Mouse (Mus musculus) c-Kit-positive CD71-positive TER-119-positive erythroid progenitor cells, embryonic 14.5 days (primary cell): ENCODE results near the gene Adtrp.

Experiments
- DNase-seq: peaks from one replicate; pipeline ENCODE4 v3.0.0-alpha.2; 2013; ENCODE audit warnings: low spot score

Adtrp gene

DNA sequence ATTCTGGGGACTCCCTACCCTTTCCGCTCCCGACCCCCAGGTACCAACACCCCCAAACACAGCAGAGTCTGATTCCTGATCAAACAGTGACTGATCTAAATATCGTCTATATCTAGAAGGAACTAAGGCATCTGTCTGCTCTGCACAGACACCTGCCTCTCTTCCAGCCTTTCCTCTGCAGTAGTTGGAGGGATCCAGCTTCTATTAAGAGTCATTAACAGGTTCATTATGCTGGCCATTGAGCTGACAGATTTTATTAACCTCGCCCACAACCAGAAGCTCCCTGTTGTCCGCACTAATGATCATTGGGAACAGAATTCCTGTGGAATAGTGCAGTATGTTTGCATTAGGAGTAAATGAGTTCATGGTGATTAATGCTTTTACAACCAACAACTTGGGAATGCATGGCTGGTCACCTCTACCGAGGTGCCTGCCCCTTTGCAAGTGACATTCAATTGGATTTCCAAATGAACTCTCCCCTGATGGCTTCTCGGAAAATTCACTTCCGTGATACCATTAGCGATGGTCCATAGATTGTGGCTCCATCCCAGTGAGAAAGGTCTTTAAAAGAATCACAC is 67.8 kb downstream of the Adtrp start:
- DNase-seq = no peak

DNA sequence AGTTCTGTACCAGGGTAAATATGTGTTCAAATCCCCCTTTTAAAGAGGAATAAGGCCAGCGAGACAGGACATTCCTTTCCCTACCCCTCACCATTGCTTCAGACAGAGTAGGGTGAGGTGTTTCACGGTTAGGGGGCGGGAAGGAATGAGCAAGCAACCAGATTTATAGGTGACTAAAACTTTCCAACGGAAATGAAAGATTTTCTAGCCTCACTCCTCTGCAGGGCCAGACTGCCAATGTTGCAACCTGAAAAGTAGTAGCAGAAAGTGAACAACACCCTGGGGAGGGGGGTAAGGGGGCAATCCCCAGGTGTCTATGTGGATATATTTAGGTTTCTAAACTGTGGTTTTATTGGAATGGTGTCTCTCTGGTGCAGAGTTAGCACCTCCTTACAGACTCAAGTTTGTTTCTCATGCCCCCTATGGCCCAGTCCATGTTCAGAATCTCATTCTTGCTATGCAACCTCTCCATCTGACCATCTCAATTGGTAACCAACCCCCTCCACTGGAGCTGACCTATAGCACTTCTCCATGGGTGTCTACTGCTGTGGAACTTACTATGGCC is 73.6 kb downstream of the Adtrp start:
- DNase-seq = no peak

GRCm38 (mm10) chr13:41771061-41771460 is 76.4 kb downstream of the Adtrp start:
- DNase-seq = no peak

- DNase-seq = no peak
Measured at GRCm38 (mm10) chr13:41767941-41768340, 79.5 kb downstream of the Adtrp start.

DNA sequence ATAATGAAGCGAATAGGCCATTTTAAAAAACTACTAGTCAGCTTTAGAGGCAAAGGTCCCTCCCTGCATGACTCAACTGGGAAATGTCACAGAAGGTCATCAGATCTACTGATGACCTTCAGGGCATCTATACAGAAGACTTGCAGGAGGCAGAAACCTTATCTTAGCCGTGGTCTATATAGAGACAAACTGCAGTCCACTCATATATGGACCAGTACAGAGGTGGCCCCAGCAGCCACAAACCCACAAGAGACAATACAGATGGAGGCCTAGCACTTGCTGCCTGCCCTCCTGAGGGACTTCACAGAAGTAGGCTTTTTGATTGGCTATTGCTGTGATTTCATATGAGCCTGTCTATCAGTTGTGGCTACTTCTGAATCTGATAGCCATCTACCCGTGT is 85.5 kb downstream of the Adtrp start:
- no peak for DNase-seq

GRCm38 (mm10) chr13:41760484-41760883 is 87.0 kb downstream of the Adtrp start:
- no peak for DNase-seq

DNA sequence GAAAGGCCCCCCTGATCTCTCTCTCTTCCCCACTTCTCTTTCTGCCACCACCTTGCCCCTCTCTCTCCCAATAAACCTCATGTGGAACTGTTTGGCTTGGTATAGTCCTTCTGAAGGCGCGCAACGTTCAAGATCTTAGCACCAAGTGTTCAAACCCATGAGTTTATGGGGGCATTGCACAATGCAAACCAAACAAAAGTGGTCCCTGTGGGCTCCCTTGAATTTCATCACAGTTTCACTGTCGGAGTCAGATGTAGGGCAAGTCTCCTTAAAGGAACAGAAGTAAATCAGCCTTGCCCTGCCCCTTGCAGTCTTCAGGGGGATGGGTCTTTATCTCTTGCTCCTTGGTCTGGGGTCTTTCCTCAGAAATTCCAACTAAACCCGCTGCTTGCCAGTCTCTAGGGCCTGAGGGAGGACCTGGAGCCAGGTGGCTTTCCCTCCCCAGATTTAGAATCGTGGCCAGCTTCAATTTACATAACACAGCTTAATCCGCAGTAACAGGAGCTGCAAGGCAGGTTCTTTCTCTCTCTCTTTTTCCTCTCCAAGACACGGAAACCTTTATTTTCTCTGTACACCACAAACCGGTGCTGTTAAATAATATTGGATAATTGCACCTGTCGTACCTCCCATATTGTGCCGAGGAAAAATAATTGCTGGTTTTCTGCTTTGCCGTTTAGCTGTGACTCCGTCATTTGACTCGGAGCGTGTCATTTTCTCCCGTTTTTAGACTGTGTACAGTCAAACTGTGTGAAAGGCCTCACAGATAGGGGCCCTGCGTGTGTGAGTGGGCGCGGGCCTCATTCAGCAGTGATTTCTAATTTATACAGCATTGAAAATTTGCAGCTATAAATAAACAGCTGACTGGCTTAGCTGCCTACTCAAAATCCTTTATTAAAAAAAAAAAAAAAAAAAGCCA is 88.7 kb downstream of the Adtrp start:
- DNase-seq = no peak

GRCm38 (mm10) chr13:41753114-41753513 is 94.4 kb downstream of the Adtrp start:
- DNase-seq = no peak

- no peak for DNase-seq
Measured at GRCm38 (mm10) chr13:41750481-41750880, 97.0 kb downstream of the Adtrp start.

DNA sequence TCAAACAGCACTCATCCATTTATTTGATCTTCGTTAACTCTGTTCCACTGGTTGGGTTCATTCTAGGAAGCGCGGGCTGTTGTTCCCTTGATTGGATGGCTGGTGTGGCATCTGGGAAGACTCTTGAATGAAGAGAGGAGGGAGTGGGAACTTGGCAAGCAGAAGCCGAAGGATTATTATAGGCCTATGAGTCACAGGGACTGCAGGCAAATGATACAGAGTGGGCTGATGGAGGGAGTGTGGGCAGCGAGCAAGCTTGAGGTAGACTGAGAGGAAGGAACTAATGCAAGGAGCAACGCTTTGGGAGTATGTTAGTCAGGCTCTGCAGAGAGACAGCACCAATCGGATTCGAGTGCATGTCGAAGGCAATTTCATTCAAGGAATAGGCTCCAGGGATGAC is 98.6 kb downstream of the Adtrp start:
- no peak for DNase-seq

- no peak for DNase-seq
Measured at GRCm38 (mm10) chr13:41747691-41748090, 99.8 kb downstream of the Adtrp start.

GRCm38 (mm10) chr13:41746971-41747615 is 100.4 kb downstream of the Adtrp start:
- DNase-seq = peak; percentile 26

DNA sequence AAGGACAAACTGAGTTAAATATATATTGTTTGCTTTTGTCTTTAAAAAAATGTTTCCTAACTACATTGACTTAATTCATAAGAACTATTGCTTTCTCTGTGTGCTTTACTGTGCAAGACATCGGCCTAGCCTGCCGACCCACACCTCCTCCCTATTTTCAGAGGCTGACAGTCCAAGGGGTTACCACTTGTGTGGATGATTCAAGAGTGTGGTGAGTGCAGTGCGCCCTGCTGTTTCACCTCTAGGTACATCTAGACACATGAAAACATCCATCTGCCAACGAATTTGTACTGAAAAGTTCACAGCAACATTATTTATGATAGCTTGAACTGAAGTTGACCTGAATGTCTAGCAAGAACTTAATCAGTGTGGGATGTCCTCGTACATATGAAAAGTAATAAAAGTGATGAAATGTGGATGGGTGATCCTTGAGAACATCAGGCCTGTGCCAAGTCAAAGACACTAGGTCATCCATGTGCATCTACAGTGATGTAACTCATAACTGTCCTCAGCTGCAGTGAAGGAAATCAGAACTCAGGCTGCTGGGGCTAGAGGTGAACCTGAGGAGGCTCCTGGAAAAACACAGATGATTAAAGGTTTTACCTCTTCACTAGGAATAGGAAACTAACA is 106.9 kb downstream of the Adtrp start:
- DNase-seq = no peak

DNA sequence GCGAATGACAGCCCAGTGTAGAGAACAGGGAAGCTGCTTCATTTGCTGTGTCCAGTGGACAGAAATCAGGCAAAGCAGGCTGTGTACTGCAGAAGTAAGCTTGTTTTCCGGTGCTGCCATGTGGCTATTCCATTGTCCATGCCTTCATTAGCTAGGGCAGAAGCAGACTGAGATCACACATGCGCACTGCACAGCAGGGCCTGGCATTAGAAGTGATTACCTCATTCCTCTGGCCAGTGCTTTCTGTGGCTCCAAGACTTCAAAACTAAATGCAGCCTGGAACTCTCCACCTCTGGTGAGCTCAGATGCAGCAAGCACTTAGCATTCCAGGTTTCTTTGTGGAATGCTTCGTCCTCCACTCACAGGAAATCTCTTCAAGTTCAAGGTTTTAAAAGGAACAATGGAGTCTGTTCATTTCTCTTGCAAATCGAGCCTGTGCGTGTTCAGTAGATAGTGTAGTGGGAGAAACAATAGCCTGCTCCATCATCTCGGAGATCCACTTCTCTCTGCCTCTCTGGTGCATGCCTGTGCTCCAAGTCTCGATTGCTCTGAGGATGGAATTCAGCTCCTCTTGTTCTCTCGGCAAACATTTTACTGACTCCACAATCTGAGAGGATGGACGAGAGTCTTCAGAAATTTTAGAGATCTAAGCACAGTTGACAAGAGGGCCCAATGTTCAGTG is 109.7 kb downstream of the Adtrp start:
- no peak for DNase-seq

- DNase-seq = no peak
Measured at GRCm38 (mm10) chr13:41729660-41730059, 117.8 kb downstream of the Adtrp start.

- DNase-seq = no peak
Measured at GRCm38 (mm10) chr13:41727803-41728202, 119.7 kb downstream of the Adtrp start.

- DNase-seq = no peak
Measured at GRCm38 (mm10) chr13:41719331-41719730, 128.2 kb downstream of the Adtrp start.

GRCm38 (mm10) chr13:41718051-41718450 is 129.4 kb downstream of the Adtrp start:
- DNase-seq = no peak
